Mouse (Mus musculus) hematopoietic multipotent progenitor cell, adult 10-12 weeks (in vitro differentiated cells): ENCODE measurements around the gene Olfr1085. TPM values are rescaled to one million over a fixed set of nuclear protein-coding genes. Genes with fewer than 3 reads are reported as not detected.

Experiments
- polyA plus RNA-seq: library from polyadenylated mRNA; stranded (reverse); fragments of >175 nt; gene quantifications from 2 replicates; pipeline ENCODE4 v1.2.3, GENCODE M21; 2012; ENCODE audit warnings: low replicate concordance

The Olfr1085 gene
- polyA plus RNA-seq: not detected in 2 replicates

GRCm38 (mm10) chr2:86661919-86662318 lies at the start of gene Olfr1085:
Gene Olfr1085, minus strand, starts transcription at chr2:86662019.

DNA sequence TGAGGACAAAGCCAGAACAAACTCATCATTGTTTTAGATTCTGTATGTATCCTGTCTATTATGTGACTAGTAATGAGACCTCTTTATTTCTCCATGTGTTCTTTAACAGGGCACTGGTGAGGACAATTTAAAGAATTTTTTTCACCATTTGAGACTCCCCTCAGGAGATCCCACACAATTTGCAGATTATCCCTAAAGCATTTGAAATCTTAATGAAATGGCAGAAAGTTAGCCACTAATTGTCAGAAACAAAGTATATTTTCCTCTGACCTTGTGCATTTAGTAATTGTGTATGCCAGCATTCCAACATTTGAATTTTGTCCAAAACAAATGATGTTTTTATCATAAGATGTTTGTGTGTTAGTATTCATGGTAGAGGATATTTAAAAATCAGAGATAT lies 36.5 kb upstream of the Olfr1085 start, which contains the start of gene Olfr1087:
Gene Olfr1087, minus strand, starts transcription at position 101 of the 400 bp plus-strand sequence.

GRCm38 (mm10) chr2:86679992-86680391 lies 18.2 kb upstream of the Olfr1085 start, which contains the start of gene Olfr1086:
Gene Olfr1086, minus strand, starts transcription at chr2:86680092.

DNA sequence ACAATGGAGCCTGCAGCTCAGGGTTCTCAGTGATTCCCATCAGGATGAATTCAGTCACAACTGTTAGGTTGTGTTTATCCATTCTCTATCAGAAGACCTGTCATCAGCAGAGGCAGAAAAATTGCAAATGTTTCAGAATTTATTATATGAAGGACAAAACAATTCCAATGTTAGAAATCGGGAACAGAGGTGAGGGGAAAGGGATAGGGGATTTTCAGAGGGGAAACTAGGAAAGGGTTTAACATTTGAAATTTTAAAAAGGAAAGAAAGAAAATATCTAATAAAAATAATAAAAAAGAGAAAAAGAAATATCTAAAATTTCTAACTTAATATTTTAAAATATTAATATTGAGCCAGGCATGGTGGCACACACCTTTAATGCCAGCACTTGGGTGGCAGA lies 22.2 kb downstream of the Olfr1085 start, which contains the start of gene Olfr1084:
Gene Olfr1084, minus strand, starts transcription at position 101 of the 400 bp plus-strand sequence.

Other genes with a start within 250 kb of the Olfr1085 start
- not detected in 2 replicates for gene Olfr1061, start 248.0 kb downstream of the Olfr1085 start, polyA plus RNA-seq
- gene Olfr1062, start 235.3 kb downstream of the Olfr1085 start, polyA plus RNA-seq: not detected in 2 replicates
- gene Olfr1065, start 211.4 kb downstream of the Olfr1085 start, polyA plus RNA-seq: not detected in 2 replicates
- gene Olfr1066, start 205.8 kb downstream of the Olfr1085 start, polyA plus RNA-seq: not detected in 2 replicates
- gene Olfr228, start 174.6 kb downstream of the Olfr1085 start, polyA plus RNA-seq: not detected in 2 replicates
- gene Olfr1076, start 153.6 kb downstream of the Olfr1085 start, polyA plus RNA-seq: not detected in 2 replicates
- gene Olfr1079, start 119.5 kb downstream of the Olfr1085 start, polyA plus RNA-seq: not detected in 2 replicates
- gene Olfr1080, start 103.8 kb downstream of the Olfr1085 start, polyA plus RNA-seq: not detected in 2 replicates
- gene Olfr1082, start 63.1 kb downstream of the Olfr1085 start, polyA plus RNA-seq: 0.13 TPM in 1 of 2 replicates, not detected in the other
- not detected in 2 replicates for gene Olfr1084, start 22.3 kb downstream of the Olfr1085 start, polyA plus RNA-seq
- gene Olfr1086, start 18.1 kb upstream of the Olfr1085 start, polyA plus RNA-seq: not detected in 2 replicates
- gene Olfr1087, start 36.4 kb upstream of the Olfr1085 start, polyA plus RNA-seq: 0.20 TPM in 1 of 2 replicates, not detected in the other
- not detected in 2 replicates for gene Olfr1089, start 71.7 kb upstream of the Olfr1085 start, polyA plus RNA-seq
- not detected in 2 replicates for gene Olfr1090, start 97.0 kb upstream of the Olfr1085 start, polyA plus RNA-seq
- not detected in 2 replicates for gene Olfr1093, start 120.5 kb upstream of the Olfr1085 start, polyA plus RNA-seq
- not detected in 2 replicates for gene Olfr141, start 148.0 kb upstream of the Olfr1085 start, polyA plus RNA-seq
- gene Olfr1094, start 162.6 kb upstream of the Olfr1085 start, polyA plus RNA-seq: not detected in 2 replicates
- not detected in 2 replicates for gene Olfr1095, start 189.7 kb upstream of the Olfr1085 start, polyA plus RNA-seq
- not detected in 2 replicates for gene Gm13723, start 212.8 kb upstream of the Olfr1085 start, polyA plus RNA-seq
- gene Olfr1097, start 230.2 kb upstream of the Olfr1085 start, polyA plus RNA-seq: not detected in 2 replicates